Mouse (Mus musculus): ENCODE measurements around the gene Comt. TPM values are rescaled to one million over a fixed set of nuclear protein-coding genes. Genes with fewer than 3 reads are reported as not detected.
A peak's percentile ranks its signal among the peaks of the same experiment; 100 is the strongest.

Gene Comt
- polyA plus RNA-seq, 1 experiment from 2014 or later: 83.0 TPM

- peaks cover 49% of the 10 kb centered on the region for H3K4me1 ChIP-seq
- H3K4me3 ChIP-seq: peak overlapping the region; percentile 64
- no peaks in the 10 kb centered on the region for H3K9me3 ChIP-seq
- WGBS: 44% methylated on average over 5 of the region's 5 CpGs
- H3K9ac ChIP-seq (replicated peaks): peak overlapping the region; percentile 72
- peaks cover 19% of the 10 kb centered on the region for H3K36me3 ChIP-seq
- H3K27ac ChIP-seq (replicated peaks): peak overlapping the region; percentile 83
- ATAC-seq (replicated peaks): no peak
- peak overlapping the region; percentile 94 for H3K4me2 ChIP-seq (replicated peaks)
- H3K27me3 ChIP-seq: no peaks in the 10 kb centered on the region
Observed at GRCm38 (mm10) chr16:18393595-18393994, 33.1 kb downstream of the Comt start.

GRCm38 (mm10) chr16:18392469-18393426 lies 33.9 kb downstream of the Comt start:
- Histone ChIP-seq H3K4me1 (peaks cover 57% of the 10 kb centered on the region), H3K27me3 (no peaks in the 10 kb centered on the region), H3K9ac (replicated peaks) (peak overlapping the region; percentile 72), H3K9me3 (no peaks in the 10 kb centered on the region), H3K4me3 (peak overlapping the region; percentile 64), H3K27ac (replicated peaks) (peak overlapping the region; percentile 83), H3K4me2 (replicated peaks) (peak overlapping the region; percentile 94), H3K36me3 (peaks cover 10% of the 10 kb centered on the region)
- under 1% methylated on average over 62 of the region's 63 CpGs for WGBS
- ATAC-seq (replicated peaks): peak; percentile 74

GRCm38 (mm10) chr16:18391728-18392127 lies 34.9 kb downstream of the Comt start:
- Histone ChIP-seq H3K4me2 (replicated peaks) (0 out of 2 replicates have a peak overlapping the region, but pooled peaks have one; percentile 94), H3K27me3 (no peaks in the 10 kb centered on the region), H3K9me3 (no peaks in the 10 kb centered on the region), H3K4me3 (no peak overlapping the region), H3K36me3 (0 out of 2 replicates have a peak, but pooled peaks cover under 1% of the 10 kb centered on the region), H3K4me1 (peaks cover 66% of the 10 kb centered on the region), H3K9ac (replicated peaks) (no peak overlapping the region), H3K27ac (replicated peaks) (no peak overlapping the region; the same call in 1 of the 2 replicates)
- 79% methylated on average over 3 of the region's 3 CpGs for WGBS
- ATAC-seq (replicated peaks): no peak

GRCm38 (mm10) chr16:18391127-18391526 lies 35.5 kb downstream of the Comt start:
- Histone ChIP-seq H3K9ac (replicated peaks) (no peak overlapping the region), H3K9me3 (no peaks in the 10 kb centered on the region), H3K4me1 (peaks cover 66% of the 10 kb centered on the region), H3K27ac (replicated peaks) (no peak overlapping the region), H3K27me3 (no peaks in the 10 kb centered on the region), H3K4me2 (replicated peaks) (no peak overlapping the region), H3K36me3 (no peaks in the 10 kb centered on the region), H3K4me3 (no peak overlapping the region)
- ATAC-seq (replicated peaks): no peak
- WGBS: over 99% methylated on average over 3 of the region's 3 CpGs

- H3K27me3 ChIP-seq: no peaks in the 10 kb centered on the region
- 78% methylated on average over 6 of the region's 6 CpGs for WGBS
- no peak for ATAC-seq (replicated peaks)
- no peak overlapping the region for H3K4me3 ChIP-seq
- peaks cover 58% of the 10 kb centered on the region for H3K4me1 ChIP-seq
- H3K36me3 ChIP-seq: no peaks in the 10 kb centered on the region
- H3K27ac ChIP-seq (replicated peaks): no peak overlapping the region
- H3K4me2 ChIP-seq (replicated peaks): no peak overlapping the region
- H3K9me3 ChIP-seq: no peaks in the 10 kb centered on the region
- no peak overlapping the region for H3K9ac ChIP-seq (replicated peaks)
Observed at GRCm38 (mm10) chr16:18390399-18390798, 36.3 kb downstream of the Comt start.

GRCm38 (mm10) chr16:18388583-18389435 lies 37.8 kb downstream of the Comt start:
- ATAC-seq (replicated peaks): no peak
- Histone ChIP-seq H3K9me3 (no peaks in the 10 kb centered on the region), H3K27ac (replicated peaks) (0 out of 2 replicates have a peak overlapping the region, but pooled peaks have one; percentile 21), H3K4me2 (replicated peaks) (no peak overlapping the region), H3K36me3 (no peaks in the 10 kb centered on the region), H3K9ac (replicated peaks) (no peak overlapping the region), H3K4me3 (no peak overlapping the region), H3K4me1 (peaks cover 52% of the 10 kb centered on the region), H3K27me3 (no peaks in the 10 kb centered on the region)
- WGBS: 85% methylated on average over 14 of the region's 14 CpGs

GRCm38 (mm10) chr16:18387704-18388582 lies 38.7 kb downstream of the Comt start:
- Histone ChIP-seq H3K27me3 (no peaks in the 10 kb centered on the region), H3K9me3 (no peaks in the 10 kb centered on the region), H3K27ac (replicated peaks) (0 out of 2 replicates have a peak overlapping the region, but pooled peaks have one; percentile 21), H3K36me3 (no peaks in the 10 kb centered on the region), H3K4me3 (no peak overlapping the region), H3K4me2 (replicated peaks) (no peak overlapping the region), H3K4me1 (peaks cover 52% of the 10 kb centered on the region), H3K9ac (replicated peaks) (0 out of 2 replicates have a peak overlapping the region, but pooled peaks have one; percentile 15)
- ATAC-seq (replicated peaks): no peak
- 54% methylated on average over 6 of the region's 7 CpGs for WGBS

GRCm38 (mm10) chr16:18386972-18387371 lies 39.7 kb downstream of the Comt start:
- Histone ChIP-seq H3K27ac (replicated peaks) (no peak overlapping the region), H3K4me1 (peaks cover 50% of the 10 kb centered on the region)

GRCm38 (mm10) chr16:18386451-18386850 lies 40.2 kb downstream of the Comt start:
- Histone ChIP-seq H3K4me3 (no peak overlapping the region), H3K4me1 (peaks cover 55% of the 10 kb centered on the region), H3K9ac (replicated peaks) (no peak overlapping the region), H3K4me2 (replicated peaks) (no peak overlapping the region), H3K36me3 (no peaks in the 10 kb centered on the region), H3K27ac (replicated peaks) (no peak overlapping the region; the same call in 1 of the 2 replicates), H3K27me3 (no peaks in the 10 kb centered on the region), H3K9me3 (no peaks in the 10 kb centered on the region)
- WGBS: 66% methylated on average over 7 of the region's 7 CpGs
- no peak for ATAC-seq (replicated peaks)

More at GRCm38 (mm10) chr16:18386972-18387371, 39.7 kb downstream of the Comt start:
- Histone ChIP-seq H3K36me3 (no peaks in the 10 kb centered on the region), H3K4me3 (no peak overlapping the region), H3K9ac (replicated peaks) (no peak overlapping the region), H3K9me3 (no peaks in the 10 kb centered on the region), H3K4me2 (replicated peaks) (no peak overlapping the region), H3K27me3 (no peaks in the 10 kb centered on the region)
- 60% methylated on average over 3 of the region's 3 CpGs for WGBS
- ATAC-seq (replicated peaks): no peak

GRCm38 (mm10) chr16:18385411-18385810 lies 41.2 kb downstream of the Comt start:
- Histone ChIP-seq H3K27me3 (no peaks in the 10 kb centered on the region), H3K4me3 (no peak overlapping the region), H3K4me1 (peaks cover 65% of the 10 kb centered on the region), H3K9me3 (no peaks in the 10 kb centered on the region), H3K4me2 (replicated peaks) (no peak overlapping the region), H3K27ac (replicated peaks) (no peak overlapping the region), H3K36me3 (no peaks in the 10 kb centered on the region), H3K9ac (replicated peaks) (no peak overlapping the region)
- ATAC-seq (replicated peaks): no peak
- 71% methylated on average over 5 of the region's 5 CpGs for WGBS

GRCm38 (mm10) chr16:18384659-18385058 lies 42.0 kb downstream of the Comt start:
- Histone ChIP-seq H3K27me3 (no peaks in the 10 kb centered on the region), H3K9me3 (no peaks in the 10 kb centered on the region), H3K4me2 (replicated peaks) (no peak overlapping the region), H3K9ac (replicated peaks) (no peak overlapping the region), H3K36me3 (no peaks in the 10 kb centered on the region), H3K4me3 (no peak overlapping the region), H3K4me1 (peaks cover 73% of the 10 kb centered on the region), H3K27ac (replicated peaks) (0 out of 2 replicates have a peak overlapping the region, but pooled peaks have one; percentile 0)
- WGBS: 55% methylated on average over 8 of the region's 8 CpGs
- no peak for ATAC-seq (replicated peaks)

Measured in forebrain, embryonic 15.5 days (tissue).